Mouse (Mus musculus) small intestine, adult 2 months (tissue): ENCODE measurements around the gene Ifna9. TPM values are rescaled to one million over a fixed set of nuclear protein-coding genes. Genes with fewer than 3 reads are reported as not detected.
"Not testable (repeated sequence)": the region's sequence is repeated elsewhere in the genome, so short reads cannot be mapped to it uniquely, and the experiment has no call there.

ENCODE experiments used
- H3K27ac ChIP-seq: fragments of 200-500 bp; 2 replicates; pipeline ENCODE4 v1.5.1; 2012; ENCODE audit warnings: low read depth, low read length, control low read depth, inconsistent platforms; ENCODE audit not compliant: insufficient read depth
- H3K27me3 ChIP-seq: fragments of 200-500 bp; 2 replicates; pipeline ENCODE4 v1.6.1; 2012; ENCODE audit warnings: mild to moderate bottlenecking, moderate library complexity, low read length, inconsistent platforms; ENCODE audit not compliant: control insufficient read depth, insufficient read depth
- H3K36me3 ChIP-seq: fragments of 200-500 bp; 2 replicates; pipeline ENCODE4 v1.6.1; 2012; ENCODE audit warnings: mild to moderate bottlenecking, low read length, control low read depth, inconsistent platforms; ENCODE audit not compliant: control insufficient read depth, insufficient read depth
- H3K4me1 ChIP-seq: fragments of 200-500 bp; 2 replicates; pipeline ENCODE4 v1.6.1; 2012; ENCODE audit warnings: low read length, inconsistent platforms, mixed read lengths; ENCODE audit not compliant: control insufficient read depth, insufficient read depth, insufficient read length
- H3K4me3 ChIP-seq: fragments of 200-500 bp; 2 replicates; pipeline ENCODE4 v1.5.1; 2012; ENCODE audit warnings: low read depth, mild to moderate bottlenecking, control low read depth, inconsistent platforms, low read length, moderate library complexity
- CTCF ChIP-seq: fragments of 200-500 bp; IDR thresholded peaks from 2 replicates; pipeline ENCODE4 v1.5.1; 2012; ENCODE audit warnings: low read depth, mild to moderate bottlenecking, control low read depth, inconsistent platforms, low read length, moderate library complexity, mixed read lengths; ENCODE audit not compliant: insufficient replicate concordance, insufficient read length; ENCODE audit errors: extremely low read depth
- POLR2A ChIP-seq: fragments of 200-500 bp; IDR thresholded peaks from 2 replicates; pipeline ENCODE4 v1.6.1; 2012; ENCODE audit warnings: low read depth, mild to moderate bottlenecking, control low read depth, inconsistent platforms, low read length, moderate library complexity
- WGBS: fragments of 180-500 bp; shearing (Covaris S2); methylation state at CpG from one replicate; pipeline ENCODE4 v1.1.7; 2018; 5-methylcytosine and 5-hydroxymethylcytosine counted together
- polyA plus RNA-seq: library from polyadenylated mRNA; depleted of rRNA; stranded (reverse); fragments of >200 nt; gene quantifications from 2 replicates; pipeline ENCODE4 v1.2.3, GENCODE M21; 2012; rRNA removed

Ifna9 gene
- not detected in 2 replicates for polyA plus RNA-seq

- WGBS: 66% methylated on average over 1 of the region's 1 CpGs
- no peaks in the 10 kb centered on the region for H3K27me3 ChIP-seq
- no peaks in the 10 kb centered on the region for H3K36me3 ChIP-seq
- no peak for TF ChIP-seq CTCF
- TF ChIP-seq POLR2A: no peak
- H3K27ac ChIP-seq: no peak within 1 kb of the TSS
- H3K4me1 ChIP-seq: no peaks in the 10 kb centered on the region
- no peak within 1 kb of the TSS for H3K4me3 ChIP-seq
Measured at GRCm38 (mm10) chr4:88592285-88592684, at the start of gene Ifna9. Gene Ifna9, minus strand, starts transcription at chr4:88592385.

GRCm38 (mm10) chr4:88641077-88641831 lies 49.1 kb upstream of the Ifna9 start:
- Histone ChIP-seq H3K27me3 (no peaks in the 10 kb centered on the region), H3K27ac (no peak overlapping the region), H3K4me1 (no peaks in the 10 kb centered on the region), H3K4me3 (peak overlapping the region; percentile 67), H3K36me3 (no peaks in the 10 kb centered on the region)
- peak; percentile 97 for TF ChIP-seq CTCF
- TF ChIP-seq POLR2A: peak; percentile 33; the same call in 1 of the 2 replicates
- WGBS: 10% methylated on average over 11 of the region's 11 CpGs

- TF ChIP-seq POLR2A (no peak), CTCF (no peak)
- H3K27ac ChIP-seq: no peak overlapping the region
- 30% methylated on average over 8 of the region's 8 CpGs for WGBS
- H3K4me3 ChIP-seq: peak overlapping the region; percentile 67
- no peaks in the 10 kb centered on the region for H3K4me1 ChIP-seq
- no peaks in the 10 kb centered on the region for H3K27me3 ChIP-seq
- no peaks in the 10 kb centered on the region for H3K36me3 ChIP-seq
Measured at GRCm38 (mm10) chr4:88640704-88641076, 48.5 kb upstream of the Ifna9 start.

- H3K4me1 ChIP-seq: no peaks in the 10 kb centered on the region
- H3K27me3 ChIP-seq: no peaks in the 10 kb centered on the region
- TF ChIP-seq CTCF (no peak), POLR2A (no peak)
- H3K4me3 ChIP-seq: no peak within 1 kb of the TSS
- H3K27ac ChIP-seq: no peak within 1 kb of the TSS
- WGBS: 88% methylated on average over 4 of the region's 4 CpGs
- no peaks in the 10 kb centered on the region for H3K36me3 ChIP-seq
Measured at GRCm38 (mm10) chr4:88634311-88634710, 42.1 kb upstream of the Ifna9 start, which contains the start of gene C87499. Gene C87499, minus strand, starts transcription at chr4:88634411.

GRCm38 (mm10) chr4:88603276-88603675 lies 11.1 kb upstream of the Ifna9 start, which contains the start of gene Ifna12:
Gene Ifna12, minus strand, starts transcription at chr4:88603376.
- Histone ChIP-seq H3K27ac (no peak within 1 kb of the TSS), H3K4me1 (no peaks in the 10 kb centered on the region), H3K27me3 (no peaks in the 10 kb centered on the region), H3K4me3 (no peak within 1 kb of the TSS), H3K36me3 (no peaks in the 10 kb centered on the region)
- TF ChIP-seq CTCF (no peak), POLR2A (no peak)

GRCm38 (mm10) chr4:88571698-88572097 lies 20.5 kb downstream of the Ifna9 start, which contains the start of gene Ifna14:
Gene Ifna14, minus strand, starts transcription at chr4:88571798.
- TF ChIP-seq CTCF (no peak), POLR2A (no peak)
- Histone ChIP-seq H3K36me3 (no peaks in the 10 kb centered on the region), H3K4me1 (no peaks in the 10 kb centered on the region), H3K4me3 (no peak within 1 kb of the TSS), H3K27me3 (no peaks in the 10 kb centered on the region), H3K27ac (no peak within 1 kb of the TSS)
- 77% methylated on average over 1 of the region's 1 CpGs for WGBS

- H3K4me3 ChIP-seq: no peak overlapping the region
- no peaks in the 10 kb centered on the region for H3K27me3 ChIP-seq
- TF ChIP-seq POLR2A: no peak
- TF ChIP-seq CTCF: no peak
- no peaks in the 10 kb centered on the region for H3K4me1 ChIP-seq
- 93% methylated on average over 1 of the region's 1 CpGs for WGBS
- no peaks in the 10 kb centered on the region for H3K36me3 ChIP-seq
- no peak overlapping the region for H3K27ac ChIP-seq
Measured at GRCm38 (mm10) chr4:88561791-88562190, 30.4 kb downstream of the Ifna9 start.

- not testable (repeated sequence) for H3K27ac ChIP-seq, H3K27me3 ChIP-seq, H3K36me3 ChIP-seq, H3K4me1 ChIP-seq, H3K4me3 ChIP-seq
Measured at GRCm38 (mm10) chr4:88558145-88558544, 34.0 kb downstream of the Ifna9 start, which contains the start of gene Ifna15. Gene Ifna15, minus strand, starts transcription at chr4:88558245.
